Mouse (Mus musculus): ENCODE results near the gene Mylip.

Gene Mylip

DNA sequence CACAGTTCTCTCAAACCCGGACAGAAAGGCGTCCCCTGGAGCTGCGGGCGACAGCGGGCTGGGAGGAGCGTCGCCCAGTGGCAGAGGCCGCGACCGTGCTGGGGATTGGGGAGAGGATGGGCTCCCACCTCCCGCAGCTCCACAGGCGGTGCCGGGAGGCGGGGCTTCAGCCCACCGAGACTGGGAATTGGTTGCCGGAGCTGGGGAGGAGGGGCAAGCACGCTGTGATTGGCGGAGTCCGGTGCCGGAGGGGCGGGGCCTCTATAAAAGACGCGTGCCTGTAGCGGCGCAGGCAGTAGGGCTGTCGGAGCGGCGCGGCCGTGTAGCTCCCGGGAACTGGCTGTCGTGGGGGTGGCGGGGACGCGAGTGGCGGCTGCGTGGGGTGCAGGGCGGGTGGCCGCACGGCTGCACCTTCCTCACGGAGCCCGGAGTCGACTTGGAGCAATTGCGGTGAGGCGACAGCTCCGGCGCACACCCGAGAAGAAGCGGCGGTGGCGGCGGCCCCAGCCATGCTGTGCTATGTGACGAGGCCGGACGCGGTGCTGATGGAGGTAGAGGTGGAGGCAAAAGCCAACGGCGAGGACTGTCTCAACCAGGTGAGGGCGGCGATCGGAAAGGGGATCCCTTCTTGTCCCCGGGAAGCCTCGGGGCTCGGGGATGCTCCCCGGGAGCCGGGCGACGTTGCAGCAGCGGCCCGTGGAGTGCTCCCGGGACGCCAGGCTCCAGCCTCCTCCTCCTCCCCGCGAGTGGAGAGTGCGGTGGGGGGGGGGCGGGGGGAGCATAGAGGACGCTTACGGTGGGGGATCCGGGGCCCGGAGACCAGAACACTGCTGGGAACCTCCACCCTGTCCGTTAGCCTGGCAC, at the start of gene Mylip:
TSS of gene Mylip (plus strand) at position 295 of the 864 bp plus-strand sequence.
- DNase-seq (ENCODE audit: low spot score) = peak; percentile 97

GRCm38 (mm10) chr13:45341991-45342390, 47.6 kb upstream of the Mylip start:
- DNase-seq (ENCODE audit: low spot score) = no peak

- DNase-seq (ENCODE audit: low spot score) = no peak
Observed at GRCm38 (mm10) chr13:45343541-45343940, 46.0 kb upstream of the Mylip start.

GRCm38 (mm10) chr13:45343966-45344365, 45.6 kb upstream of the Mylip start:
- DNase-seq (ENCODE audit: low spot score) = no peak

DNA sequence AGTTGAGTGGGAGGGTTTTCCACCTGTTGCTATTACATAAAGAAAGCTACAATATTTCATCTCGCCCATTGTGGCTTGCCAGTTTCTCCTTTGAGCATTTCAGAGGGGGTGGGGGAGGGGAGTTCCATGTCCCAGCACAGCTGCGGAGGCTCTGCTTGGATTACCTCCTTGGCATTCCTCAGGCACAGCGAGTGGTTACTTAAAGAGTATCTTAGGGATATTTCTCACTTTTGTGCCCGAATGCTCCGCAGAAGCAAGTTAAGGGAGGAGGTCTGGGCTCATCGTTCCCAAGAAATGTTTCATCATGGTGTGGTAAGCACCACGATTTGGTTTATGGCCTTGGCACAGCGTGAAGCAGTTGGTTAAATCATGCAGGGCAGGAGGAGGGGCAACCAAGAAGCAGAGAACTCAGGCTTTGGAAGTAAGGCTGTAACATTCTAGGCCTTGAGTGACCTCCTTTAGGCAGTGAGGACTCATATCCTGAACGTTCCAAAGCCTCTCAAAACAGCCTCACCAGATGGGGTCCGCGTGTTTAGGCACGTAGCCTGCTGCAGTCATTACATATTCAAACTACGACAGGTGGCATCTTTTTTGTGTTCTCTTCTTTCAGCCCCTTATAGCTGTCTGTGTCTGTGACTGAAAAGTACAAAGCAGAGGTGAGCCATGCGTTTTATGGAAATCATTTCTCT, 43.9 kb upstream of the Mylip start:
- DNase-seq (ENCODE audit: low spot score) = peak; percentile 64

- no peak for DNase-seq (ENCODE audit: low spot score)
Observed at GRCm38 (mm10) chr13:45351483-45351882, 38.1 kb upstream of the Mylip start.

DNA sequence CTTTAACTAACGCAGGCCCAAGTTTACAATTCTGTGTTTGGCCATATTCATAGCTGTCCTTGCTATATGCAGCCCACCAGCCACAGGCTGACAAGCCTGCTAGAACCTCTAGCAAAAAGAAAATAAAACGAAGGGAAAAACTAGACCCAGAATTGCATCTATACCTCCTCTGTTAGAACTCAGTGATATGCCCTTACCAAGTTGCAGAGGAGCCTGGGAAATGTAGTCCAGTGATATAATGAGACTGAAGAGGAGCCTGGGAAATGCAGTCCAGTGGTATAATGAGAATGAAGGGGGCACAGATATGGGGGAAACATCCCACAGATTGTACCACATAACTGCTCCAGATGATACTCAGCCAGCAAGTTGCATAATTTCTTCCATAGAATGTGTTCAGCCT, 34.7 kb upstream of the Mylip start:
- no peak for DNase-seq (ENCODE audit: low spot score)

GRCm38 (mm10) chr13:45358208-45358607, 31.3 kb upstream of the Mylip start:
- no peak for DNase-seq (ENCODE audit: low spot score)

- DNase-seq (ENCODE audit: low spot score) = no peak
Observed at GRCm38 (mm10) chr13:45358676-45359323, 30.7 kb upstream of the Mylip start.

DNA sequence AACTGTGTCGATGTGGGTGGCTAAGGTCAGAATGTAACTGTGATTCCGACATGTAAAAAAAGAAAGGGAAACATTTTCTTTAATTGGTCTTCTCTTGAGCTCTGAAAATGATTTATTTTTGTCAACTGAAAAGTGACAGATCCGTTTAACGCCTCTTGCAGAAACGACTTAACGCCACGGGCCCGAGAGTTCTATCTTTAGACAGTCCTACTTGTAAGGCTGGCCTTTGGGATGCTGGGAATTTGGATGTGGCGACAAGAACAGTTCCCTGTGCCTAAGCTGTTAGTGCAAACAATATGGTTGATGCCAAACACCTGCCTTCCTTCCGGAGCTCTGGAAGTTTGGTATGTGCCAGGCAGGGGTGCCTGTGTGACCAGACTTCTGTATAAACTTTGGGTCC, 23.8 kb upstream of the Mylip start:
- DNase-seq (ENCODE audit: low spot score) = no peak

GRCm38 (mm10) chr13:45371673-45372072, 17.9 kb upstream of the Mylip start:
- no peak for DNase-seq (ENCODE audit: low spot score)

- DNase-seq (ENCODE audit: low spot score) = no peak
Observed at GRCm38 (mm10) chr13:45372456-45372855, 17.1 kb upstream of the Mylip start.

GRCm38 (mm10) chr13:45374846-45375245, 14.7 kb upstream of the Mylip start:
- DNase-seq (ENCODE audit: low spot score) = no peak

DNA sequence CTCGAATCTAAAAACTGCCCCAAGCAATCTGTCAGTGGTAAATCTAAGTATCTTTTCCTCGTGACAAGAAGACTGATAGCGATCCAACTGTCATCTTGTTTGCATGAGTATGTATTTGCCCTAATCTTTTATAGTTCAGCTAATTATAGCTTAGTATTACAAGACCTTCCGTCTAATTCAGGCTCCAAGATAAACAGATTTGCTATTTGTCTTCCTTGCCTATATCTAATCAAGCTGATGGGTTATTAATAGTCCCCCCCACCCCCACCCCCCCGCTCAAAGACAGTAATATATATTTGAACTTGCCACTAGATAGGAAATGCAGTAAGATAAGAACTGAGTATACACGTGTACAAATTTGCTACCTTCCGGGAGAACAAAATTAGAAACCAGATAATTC, 7.3 kb upstream of the Mylip start:
- DNase-seq (ENCODE audit: low spot score) = no peak

DNA sequence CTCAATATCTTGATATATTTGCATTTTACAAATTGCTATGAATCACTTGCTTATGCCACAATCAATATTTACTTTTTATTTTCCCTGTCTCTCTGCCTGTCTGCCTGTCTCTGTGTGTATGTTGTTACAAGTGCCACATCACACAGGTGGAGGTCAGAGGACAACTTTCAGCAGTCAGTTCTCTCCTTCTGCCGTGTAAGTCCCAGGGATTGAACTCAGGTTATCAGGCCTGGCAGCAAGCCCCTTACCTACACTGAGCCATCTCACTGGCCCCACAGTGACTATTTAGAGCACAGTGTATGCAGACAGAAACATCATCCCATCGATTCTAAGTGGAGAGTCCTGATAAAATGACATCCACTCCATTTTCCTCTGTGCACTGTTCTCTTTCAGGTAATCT, 4.9 kb upstream of the Mylip start:
- DNase-seq (ENCODE audit: low spot score) = no peak

DNA sequence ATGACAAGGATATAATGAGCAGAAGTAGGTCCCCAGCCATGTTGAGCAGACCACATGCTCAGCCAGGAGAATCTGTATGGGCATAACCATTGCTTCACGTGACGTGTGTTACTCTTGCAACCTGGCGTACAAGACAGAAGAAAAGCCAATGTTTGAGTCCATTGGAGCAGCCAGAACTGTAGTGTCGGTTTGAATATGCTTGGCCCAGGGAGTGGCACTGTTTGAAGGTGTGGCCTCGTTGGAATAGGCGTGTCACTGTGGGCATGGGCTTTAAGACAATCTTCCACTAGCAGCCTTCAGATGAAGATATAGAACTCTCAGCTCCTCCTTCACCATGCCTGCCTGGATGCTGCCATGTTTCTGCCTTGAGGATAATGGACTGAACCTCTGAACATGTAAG, 4.0 kb upstream of the Mylip start:
- DNase-seq (ENCODE audit: low spot score) = no peak

GRCm38 (mm10) chr13:45386253-45386652, 3.3 kb upstream of the Mylip start:
- DNase-seq (ENCODE audit: low spot score) = no peak

- no peak for DNase-seq (ENCODE audit: low spot score)
Observed at GRCm38 (mm10) chr13:45387231-45387630, 2.3 kb upstream of the Mylip start.

GRCm38 (mm10) chr13:45388254-45388805, 1.2 kb upstream of the Mylip start:
- no peak for DNase-seq (ENCODE audit: low spot score)

DNA sequence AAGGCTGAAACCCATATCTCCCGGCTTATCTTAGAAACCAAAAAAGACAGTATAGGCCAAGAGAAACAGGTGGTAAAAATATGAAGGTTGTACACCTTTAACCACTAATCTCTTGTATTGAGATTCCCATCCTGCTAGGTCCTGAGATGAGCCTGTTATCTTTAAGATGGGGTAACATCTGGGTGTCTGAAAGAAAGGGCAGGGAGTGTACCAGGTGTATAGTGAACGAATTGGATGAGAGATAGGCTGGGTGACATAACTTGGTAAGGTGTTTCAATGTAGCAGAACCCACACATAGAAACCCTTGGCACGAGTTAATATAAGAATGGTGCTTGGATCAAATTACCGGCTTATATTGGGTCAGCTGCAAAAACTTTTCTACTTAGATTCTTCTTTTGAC, 653 bp upstream of the Mylip start:
- no peak for DNase-seq (ENCODE audit: low spot score)

DNA sequence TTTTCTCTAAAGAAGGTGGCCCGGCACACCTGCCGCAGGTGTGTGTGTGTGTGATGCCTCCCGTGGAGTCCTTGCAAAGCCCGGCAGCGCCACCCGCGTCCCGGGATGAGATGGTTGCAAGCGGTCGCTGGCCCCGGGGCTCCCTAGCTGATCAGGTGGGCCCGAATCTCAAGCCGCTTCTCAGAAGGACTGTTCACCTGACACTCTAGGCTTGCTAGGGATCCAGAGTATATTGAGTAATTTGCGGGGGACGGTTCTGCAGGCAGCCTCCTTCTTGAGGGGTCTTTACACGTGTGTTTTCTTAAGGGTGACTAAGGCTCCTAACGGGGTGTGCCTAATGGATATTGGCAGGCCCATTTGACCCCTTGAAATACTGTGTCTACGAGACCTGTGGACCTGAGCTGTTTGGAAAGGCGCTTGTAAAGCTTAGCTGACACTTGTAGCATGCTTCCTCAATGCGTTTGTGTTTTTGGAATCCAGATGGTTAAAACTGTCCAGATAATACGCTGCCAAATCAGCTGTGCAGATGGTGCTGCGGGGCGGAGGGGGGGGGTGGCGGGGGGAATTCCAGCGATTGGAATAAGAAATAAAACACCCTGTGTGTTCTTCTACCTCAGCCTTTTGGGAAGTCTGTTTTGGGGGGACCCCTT, 895 bp downstream of the Mylip start:
- DNase-seq (ENCODE audit: low spot score) = peak; percentile 37
